Mouse (Mus musculus): ENCODE data around the gene Pisd. TPM values are rescaled to one million over a fixed set of nuclear protein-coding genes. Genes with fewer than 3 reads are reported as not detected.
"Not testable (repeated sequence)": the region's sequence is repeated elsewhere in the genome, so short reads cannot be mapped to it uniquely, and the experiment has no call there.

The Pisd gene
- polyA plus RNA-seq, 1 experiment from 2014 or later: 77.6 TPM

- ATAC-seq (ENCODE audit: low FRiP score, low read depth): no peak
- no peak overlapping the region for H3K9ac ChIP-seq (replicated peaks)
- H3K27ac ChIP-seq (replicated peaks): peak overlapping the region; percentile 55; the same call in 1 of the 2 replicates
- H3K4me1 ChIP-seq: peaks cover 28% of the 10 kb centered on the region
- no peak overlapping the region for H3K4me3 ChIP-seq
- H3K27me3 ChIP-seq: no peaks in the 10 kb centered on the region
- 46% methylated on average over 9 of the region's 9 CpGs for WGBS
- H3K9me3 ChIP-seq: no peaks in the 10 kb centered on the region
- no peaks in the 10 kb centered on the region for H3K36me3 ChIP-seq
- H3K4me2 ChIP-seq (replicated peaks): no peak overlapping the region
These were observed 43.3 kb downstream of the Pisd start for GRCm38 (mm10) chr5:32742149-32742548.

GRCm38 (mm10) chr5:32741377-32741776 is 44.1 kb downstream of the Pisd start:
- 62% methylated on average over 4 of the region's 4 CpGs for WGBS
- H3K4me1 ChIP-seq: peaks cover 26% of the 10 kb centered on the region
- H3K27ac ChIP-seq (replicated peaks): peak overlapping the region; percentile 56
- peak; percentile 11; the same call in 1 of the 2 replicates for ATAC-seq (ENCODE audit: low FRiP score, low read depth)
- not testable (repeated sequence) for H3K9me3 ChIP-seq; H3K27me3 ChIP-seq; H3K9ac ChIP-seq (replicated peaks); H3K4me2 ChIP-seq (replicated peaks); H3K4me3 ChIP-seq; H3K36me3 ChIP-seq

- 87% methylated on average over 8 of the region's 8 CpGs for WGBS
- not testable (repeated sequence) for H3K4me3 ChIP-seq; H3K27me3 ChIP-seq; H3K4me2 ChIP-seq (replicated peaks); ATAC-seq (ENCODE audit: low FRiP score, low read depth); H3K36me3 ChIP-seq; H3K9me3 ChIP-seq; H3K9ac ChIP-seq (replicated peaks)
- peak overlapping the region; percentile 56; the same call in 1 of the 2 replicates for H3K27ac ChIP-seq (replicated peaks)
- H3K4me1 ChIP-seq: peaks cover 21% of the 10 kb centered on the region
These were observed 44.6 kb downstream of the Pisd start for GRCm38 (mm10) chr5:32740850-32741249.

GRCm38 (mm10) chr5:32740138-32740537 is 45.3 kb downstream of the Pisd start:
- Histone ChIP-seq H3K4me1 (peaks cover 18% of the 10 kb centered on the region; the same call in 1 of the 2 replicates), H3K27me3 (no peaks in the 10 kb centered on the region), H3K27ac (replicated peaks) (no peak overlapping the region), H3K4me3 (no peak overlapping the region), H3K4me2 (replicated peaks) (no peak overlapping the region), H3K36me3 (peaks cover 9% of the 10 kb centered on the region), H3K9ac (replicated peaks) (no peak overlapping the region), H3K9me3 (no peaks in the 10 kb centered on the region)
- ATAC-seq (ENCODE audit: low FRiP score, low read depth): no peak
- WGBS: 96% methylated on average over 3 of the region's 3 CpGs

- H3K36me3 ChIP-seq: peaks cover 21% of the 10 kb centered on the region
- not testable (repeated sequence) for H3K4me1 ChIP-seq; H3K4me3 ChIP-seq; ATAC-seq (ENCODE audit: low FRiP score, low read depth); H3K27ac ChIP-seq (replicated peaks); H3K4me2 ChIP-seq (replicated peaks); H3K9me3 ChIP-seq; H3K9ac ChIP-seq (replicated peaks); H3K27me3 ChIP-seq
- WGBS: 92% methylated on average over 3 of the region's 3 CpGs
These were observed 48.7 kb downstream of the Pisd start for GRCm38 (mm10) chr5:32736770-32737169.

- H3K9me3 ChIP-seq: 0 out of 2 replicates have a peak, but pooled peaks cover 3% of the 10 kb centered on the region
- no peak overlapping the region for H3K27ac ChIP-seq (replicated peaks)
- no peaks in the 10 kb centered on the region for H3K4me1 ChIP-seq
- H3K4me3 ChIP-seq: no peak overlapping the region
- no peak overlapping the region for H3K4me2 ChIP-seq (replicated peaks)
- WGBS: 96% methylated on average over 6 of the region's 6 CpGs
- no peak for ATAC-seq (ENCODE audit: low FRiP score, low read depth)
- H3K36me3 ChIP-seq: peaks cover 21% of the 10 kb centered on the region
- H3K27me3 ChIP-seq: no peaks in the 10 kb centered on the region
- H3K9ac ChIP-seq (replicated peaks): no peak overlapping the region
These were observed 49.7 kb downstream of the Pisd start for GRCm38 (mm10) chr5:32735779-32736178.

- ATAC-seq (ENCODE audit: low FRiP score, low read depth): peak; percentile 56; the same call in 1 of the 2 replicates
- not testable (repeated sequence) for H3K4me2 ChIP-seq (replicated peaks); H3K4me3 ChIP-seq; H3K27ac ChIP-seq (replicated peaks); H3K4me1 ChIP-seq; H3K27me3 ChIP-seq; H3K9me3 ChIP-seq; H3K9ac ChIP-seq (replicated peaks)
- WGBS: 93% methylated on average over 6 of the region's 6 CpGs
- peaks cover 24% of the 10 kb centered on the region for H3K36me3 ChIP-seq
These were observed 51.6 kb downstream of the Pisd start for GRCm38 (mm10) chr5:32733892-32734291.

- H3K9ac ChIP-seq (replicated peaks): no peak overlapping the region
- H3K36me3 ChIP-seq: peaks cover 8% of the 10 kb centered on the region; the same call in 1 of the 2 replicates
- H3K4me2 ChIP-seq (replicated peaks): no peak overlapping the region
- H3K27ac ChIP-seq (replicated peaks): no peak overlapping the region
- WGBS: 90% methylated on average over 8 of the region's 8 CpGs
- no peaks in the 10 kb centered on the region for H3K9me3 ChIP-seq
- no peaks in the 10 kb centered on the region for H3K27me3 ChIP-seq
- H3K4me1 ChIP-seq: no peaks in the 10 kb centered on the region
- no peak overlapping the region for H3K4me3 ChIP-seq
- ATAC-seq (ENCODE audit: low FRiP score, low read depth): no peak
These were observed 56.6 kb downstream of the Pisd start for GRCm38 (mm10) chr5:32728851-32729250.

GRCm38 (mm10) chr5:32728300-32728699 is 57.1 kb downstream of the Pisd start:
- Histone ChIP-seq H3K4me2 (replicated peaks) (no peak overlapping the region), H3K27ac (replicated peaks) (no peak overlapping the region), H3K27me3 (no peaks in the 10 kb centered on the region), H3K36me3 (0 out of 2 replicates have a peak, but pooled peaks cover 3% of the 10 kb centered on the region), H3K4me1 (no peaks in the 10 kb centered on the region), H3K9me3 (no peaks in the 10 kb centered on the region), H3K4me3 (no peak overlapping the region), H3K9ac (replicated peaks) (no peak overlapping the region)
- WGBS: 85% methylated on average over 7 of the region's 7 CpGs
- ATAC-seq (ENCODE audit: low FRiP score, low read depth): no peak

- ATAC-seq (ENCODE audit: low FRiP score, low read depth); H3K4me1 ChIP-seq; H3K27ac ChIP-seq (replicated peaks); H3K36me3 ChIP-seq; H3K9ac ChIP-seq (replicated peaks); H3K4me3 ChIP-seq; H3K4me2 ChIP-seq (replicated peaks); H3K27me3 ChIP-seq; H3K9me3 ChIP-seq: not testable (repeated sequence)
- 76% methylated on average over 3 of the region's 3 CpGs for WGBS
These were observed 60.0 kb downstream of the Pisd start for GRCm38 (mm10) chr5:32725397-32725796.

- Histone ChIP-seq H3K27ac (replicated peaks) (no peak overlapping the region), H3K9me3 (no peaks in the 10 kb centered on the region), H3K9ac (replicated peaks) (no peak overlapping the region), H3K4me1 (no peaks in the 10 kb centered on the region), H3K4me2 (replicated peaks) (no peak overlapping the region), H3K27me3 (no peaks in the 10 kb centered on the region), H3K4me3 (no peak overlapping the region), H3K36me3 (no peaks in the 10 kb centered on the region)
- ATAC-seq (ENCODE audit: low FRiP score, low read depth): no peak
- WGBS: 88% methylated on average over 7 of the region's 7 CpGs
These were observed 61.5 kb downstream of the Pisd start for GRCm38 (mm10) chr5:32723981-32724380.

- not testable (repeated sequence) for H3K4me3 ChIP-seq; H3K4me1 ChIP-seq; ATAC-seq (ENCODE audit: low FRiP score, low read depth); H3K27ac ChIP-seq (replicated peaks); H3K27me3 ChIP-seq; H3K4me2 ChIP-seq (replicated peaks); H3K9ac ChIP-seq (replicated peaks); H3K9me3 ChIP-seq; H3K36me3 ChIP-seq
- WGBS: 87% methylated on average over 8 of the region's 8 CpGs
These were observed 62.7 kb downstream of the Pisd start for GRCm38 (mm10) chr5:32722711-32723110.

GRCm38 (mm10) chr5:32722263-32722662 is 63.2 kb downstream of the Pisd start:
- no peaks in the 10 kb centered on the region for H3K4me1 ChIP-seq
- no peaks in the 10 kb centered on the region for H3K9me3 ChIP-seq
- no peak overlapping the region for H3K27ac ChIP-seq (replicated peaks)
- no peaks in the 10 kb centered on the region for H3K27me3 ChIP-seq
- ATAC-seq (ENCODE audit: low FRiP score, low read depth): no peak
- no peak overlapping the region for H3K9ac ChIP-seq (replicated peaks)
- 82% methylated on average over 7 of the region's 7 CpGs for WGBS
- no peak overlapping the region for H3K4me2 ChIP-seq (replicated peaks)
- H3K4me3 ChIP-seq: no peak overlapping the region
- H3K36me3 ChIP-seq: no peaks in the 10 kb centered on the region

Data from midbrain, embryonic 12.5 days (tissue).